Mouse (Mus musculus): Measurements from ENCODE around the gene Pln.

- no peak for TF ChIP-seq CTCF (IDR thresholded peaks at IDR 0.05; ENCODE audit: insufficient read depth, low read depth, low read length)
- TF ChIP-seq POLR2A (IDR thresholded peaks at IDR 0.05; ENCODE audit: insufficient read depth, low read depth, low read length) = no peak
Observed at GRCm38 (mm10) chr10:53394923-53395629, 57.6 kb downstream of the Pln start.

All from olfactory bulb, adult 2 months (tissue).